Mouse (Mus musculus) ES-Bruce4 (cell line): ENCODE measurements at regions not wholly inside any gene's neighbourhood (a gene's known extent, or its start where the extent isn't known, plus 50 kb on each side); places are given as distances from the start of the nearest gene placed in this dataset.

Source experiments
- CTCF ChIP-seq: IDR thresholded peaks from one replicate; pipeline ENCODE4 v1.8.1; 2011; ENCODE audit warnings: low read depth, low read length
- EP300 ChIP-seq: IDR thresholded peaks from 2 replicates; pipeline ENCODE4 v1.6.1; 2011; ENCODE audit warnings: low read depth, low read length; ENCODE audit not compliant: insufficient read depth
- POLR2A ChIP-seq: IDR thresholded peaks from one replicate; pipeline ENCODE4 v1.8.1; 2011; ENCODE audit warnings: low read length; ENCODE audit not compliant: insufficient read depth

GRCm38 (mm10) chr1:183792230-183792813 is 220.8 kb upstream of the Dusp10 start:
- TF ChIP-seq CTCF = no peak
- TF ChIP-seq POLR2A = no peak
- TF ChIP-seq EP300 = no peak
